Mouse (Mus musculus) heart, postnatal 0 days (tissue): ENCODE data around the gene Snx5.

Experiments
- CTCF ChIP-seq: IDR thresholded peaks from 2 replicates; pipeline ENCODE4 v1.5.1; 2016; ENCODE audit warnings: antibody characterized with exemption, control low read depth, low read depth
- EP300 ChIP-seq: IDR thresholded peaks from 2 replicates; pipeline ENCODE4 v1.6.1; 2016; ENCODE audit warnings: antibody characterized with exemption, low read depth

DNA sequence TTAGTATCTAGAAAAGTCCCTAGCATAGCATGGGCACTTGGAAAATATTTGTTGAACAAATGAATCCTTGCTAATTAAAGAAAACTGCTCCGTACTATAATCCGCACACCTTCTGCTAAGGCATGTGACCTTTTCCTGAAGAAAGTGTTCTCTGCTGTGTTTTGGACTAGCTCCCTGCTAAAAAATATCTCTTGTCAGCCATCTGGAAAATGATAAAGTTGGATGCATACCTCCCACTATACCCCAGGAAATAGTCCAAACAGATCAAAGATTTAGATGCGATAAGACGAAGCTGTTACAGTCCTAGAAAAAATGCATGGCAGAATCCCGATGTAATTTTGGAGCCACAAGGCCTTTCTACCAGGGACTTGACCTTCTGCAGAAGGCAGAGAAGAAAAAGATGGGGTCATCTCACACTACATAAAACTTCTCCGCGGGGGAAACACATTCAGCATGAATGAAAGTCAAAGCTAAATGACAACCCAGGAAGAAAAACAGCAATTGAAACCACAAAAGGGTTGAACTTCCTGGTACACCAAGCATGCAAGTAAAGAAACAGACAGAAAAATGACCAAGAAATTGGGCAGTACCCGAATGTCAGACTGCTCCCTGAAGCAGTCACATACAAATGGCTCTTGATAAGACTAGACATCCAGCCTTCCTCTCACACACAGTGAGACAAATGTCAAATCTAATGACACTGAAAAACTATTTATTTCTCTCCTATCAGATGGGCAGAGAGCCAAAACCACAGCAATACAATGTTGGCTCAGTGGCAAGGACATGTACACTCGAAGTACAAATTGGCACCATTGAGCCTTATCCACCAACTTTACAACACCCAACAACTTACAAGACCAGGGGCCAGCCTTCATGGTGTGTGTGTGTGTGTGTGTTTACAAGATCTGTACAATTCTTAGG lies 29.3 kb upstream of the Snx5 start:
- TF ChIP-seq CTCF (no peak), EP300 (no peak)
